ENCODE assay signal across 13 mouse cellular contexts in the genomic region with DNA sequence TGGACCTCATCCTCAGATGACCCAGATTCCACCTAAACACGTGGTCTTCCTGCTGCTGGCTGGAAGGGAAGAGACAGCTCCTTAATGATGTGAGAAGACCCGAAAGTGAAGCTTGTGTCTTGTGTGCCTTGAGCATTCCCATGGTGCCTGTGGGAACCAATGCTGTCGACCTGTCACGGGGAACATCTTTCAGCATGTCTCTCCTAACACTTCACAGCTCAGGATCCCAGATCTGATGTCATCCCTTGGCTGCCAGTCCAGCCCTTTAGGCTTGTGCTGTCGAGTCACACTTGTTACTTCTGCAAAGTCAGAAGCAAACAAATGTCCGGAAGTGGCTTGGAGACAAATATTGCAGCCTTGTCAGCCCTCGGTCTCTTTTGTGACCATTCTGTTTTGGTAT. TPM values are rescaled to one million over a fixed set of nuclear protein-coding genes. Genes with fewer than 3 reads are reported as not detected.
DNase-seq lines count a peak whose midpoint lies in the region; ATAC-seq and TF ChIP-seq lines count a peak whose summit lies in the region.
"Had no signal": no experiment of that assay in that cellular context is flagged by ENCODE, and none has a peak within 500 bp of the region (broad histone marks: within the 10 kb centered on the region; RNA-seq: fewer than 3 reads in every experiment).

No protein-coding gene starts in this region.

- no peak overlapping the region for H3K4me2 ChIP-seq in liver, embryonic 12.5 days
- no peak overlapping the region for H3K4me2 ChIP-seq in lung, embryonic 15.5 days
- no peak overlapping the region for H3K4me2 ChIP-seq in hindbrain, postnatal 0 days (ENCODE audit: low read depth, low read length)
- H3K4me2 ChIP-seq: forebrain, embryonic 12.5 days; liver, embryonic 13.5 days had no signal

- no peak for TF ChIP-seq CTCF in liver, adult 2 months (IDR thresholded peaks at IDR 0.05; ENCODE audit: low read depth, low read length)
- TF ChIP-seq CTCF in hindbrain, postnatal 0 days (IDR thresholded peaks at IDR 0.05; ENCODE audit: low read depth): no peak

- peaks cover 10% of the 10 kb centered on the region; the same call in 1 of the 2 replicates for H3K4me1 ChIP-seq in liver, adult 2 months (ENCODE audit: control insufficient read depth, insufficient read depth, low read length)
- peaks cover 12% of the 10 kb centered on the region for H3K4me1 ChIP-seq in liver, embryonic 12.5 days
- 0 out of 2 replicates have a peak, but pooled peaks cover 4% of the 10 kb centered on the region for H3K4me1 ChIP-seq in lung, embryonic 15.5 days
- H3K4me1 ChIP-seq in hindbrain, postnatal 0 days (ENCODE audit: insufficient read depth, low read length): no peaks in the 10 kb centered on the region
- H3K4me1 ChIP-seq: forebrain, embryonic 12.5 days had no signal

- H3K27me3 ChIP-seq in liver, adult 2 months (ENCODE audit: control insufficient read depth, insufficient read depth, low read length): no peaks in the 10 kb centered on the region
- no peaks in the 10 kb centered on the region for H3K27me3 ChIP-seq in liver, embryonic 12.5 days (replicated peaks)
- H3K27me3 ChIP-seq in lung, embryonic 15.5 days: no peaks in the 10 kb centered on the region
- H3K27me3 ChIP-seq in hindbrain, postnatal 0 days (ENCODE audit: insufficient read depth, low read length): no peaks in the 10 kb centered on the region
- H3K27me3 ChIP-seq: forebrain, embryonic 12.5 days; liver, embryonic 13.5 days had no signal

- H3K36me3 ChIP-seq in liver, adult 2 months (ENCODE audit: control insufficient read depth, insufficient read depth, low read length): no peaks in the 10 kb centered on the region
- H3K36me3 ChIP-seq in liver, embryonic 12.5 days: peaks cover 45% of the 10 kb centered on the region
- peaks cover 9% of the 10 kb centered on the region for H3K36me3 ChIP-seq in lung, embryonic 15.5 days
- peaks cover 11% of the 10 kb centered on the region for H3K36me3 ChIP-seq in hindbrain, postnatal 0 days (ENCODE audit: insufficient read depth, low read length)

- no peak for ATAC-seq in liver, embryonic 12.5 days
- 0 out of 2 replicates have a peak, but pooled peaks have one; percentile 16 for ATAC-seq in lung, embryonic 15.5 days (ENCODE audit: borderline replicate concordance, extremely low read depth, low FRiP score, low TSS enrichment)
- peak; percentile 18; the same call in 1 of the 2 replicates for ATAC-seq in monocyte, adult 5-6 weeks (replicated peaks; ENCODE audit: insufficient number of reproducible peaks, low FRiP score, low TSS enrichment, poor library complexity, severe bottlenecking)
- ATAC-seq in hindbrain, postnatal 0 days: no peak

- no peak overlapping the region for H3K9ac ChIP-seq in liver, adult 2 months (ENCODE audit: low read depth, low read length)
- H3K9ac ChIP-seq in liver, embryonic 12.5 days: no peak overlapping the region
- no peak overlapping the region for H3K9ac ChIP-seq in lung, embryonic 15.5 days
- no peak overlapping the region for H3K9ac ChIP-seq in hindbrain, postnatal 0 days (replicated peaks; ENCODE audit: low read length)
- H3K9ac ChIP-seq: forebrain, embryonic 12.5 days; liver, embryonic 13.5 days had no signal

- no peak overlapping the region for H3K4me3 ChIP-seq in liver, adult 2 months (ENCODE audit: insufficient read depth, low read depth, low read length)
- no peak overlapping the region for H3K4me3 ChIP-seq in liver, embryonic 12.5 days
- no peak overlapping the region for H3K4me3 ChIP-seq in lung, embryonic 15.5 days
- no peak overlapping the region for H3K4me3 ChIP-seq in hindbrain, postnatal 0 days (ENCODE audit: low read length)
- H3K4me3 ChIP-seq: forebrain, embryonic 12.5 days; liver, embryonic 13.5 days had no signal

- H3K9me3 ChIP-seq in liver, embryonic 12.5 days (replicated peaks): 0 out of 2 replicates have a peak, but pooled peaks cover 3% of the 10 kb centered on the region
- H3K9me3 ChIP-seq in lung, embryonic 15.5 days: no peaks in the 10 kb centered on the region
- H3K9me3 ChIP-seq in hindbrain, postnatal 0 days (ENCODE audit: low read length): no peaks in the 10 kb centered on the region
- H3K9me3 ChIP-seq: forebrain, embryonic 12.5 days; liver, embryonic 13.5 days had no signal

- DNase-seq in liver, adult 2 months (ENCODE audit: extremely low read depth, low read depth, low spot score): peak; percentile 40
- DNase-seq in fibroblast of lung, adult 2 months (ENCODE audit: low read depth): peak; percentile 50
- DNase-seq in thymus, postnatal 4 days: no peak
- DNase-seq in hindbrain, postnatal 0 days (ENCODE audit: low spot score): no peak
- DNase-seq: cerebellum, adult 9-10 months; kidney, postnatal 14 days; liver, embryonic 13.5 days; midbrain, embryonic 14.5 days; right cerebral cortex, postnatal 14 days had no signal

- no peak for TF ChIP-seq POLR2A in liver, adult 2 months (IDR thresholded peaks at IDR 0.05; ENCODE audit: extremely low read depth, insufficient read depth, low read length)

- 51% methylated on average over 7 of the region's 7 CpGs for WGBS in liver, adult 2 months
- WGBS in liver, embryonic 12.5 days (ENCODE audit: insufficient replicate concordance): 73% methylated on average over 7 of the region's 7 CpGs
- 46% methylated on average over 7 of the region's 7 CpGs for WGBS in lung, embryonic 15.5 days
- WGBS in hindbrain, postnatal 0 days: 77% methylated on average over 7 of the region's 7 CpGs

- H3K79me2 ChIP-seq in liver, adult 2 months (ENCODE audit: control insufficient read depth, insufficient read depth, low read length): peaks cover 21% of the 10 kb centered on the region

- peak overlapping the region; percentile 18; the same call in 1 of the 2 replicates for H3K27ac ChIP-seq in liver, adult 2 months (replicated peaks; ENCODE audit: insufficient read depth, low read depth, low read length)
- no peak overlapping the region for H3K27ac ChIP-seq in liver, embryonic 12.5 days
- no peak overlapping the region for H3K27ac ChIP-seq in lung, embryonic 15.5 days
- no peak overlapping the region for H3K27ac ChIP-seq in hindbrain, postnatal 0 days
- H3K27ac ChIP-seq: forebrain, embryonic 12.5 days; liver, embryonic 13.5 days had no signal

RNA-seq across cellular contexts. Expression of a gene that starts 16.4 kb away (rescaled TPM):
- 4.0 and 5.8 TPM in 2 replicates for total RNA-seq in liver, adult 2 months (2014; rRNA removed)
- 2.1 and 2.8 TPM in 2 replicates for polyA plus RNA-seq in liver, adult 2 months (2012; rRNA removed)
- polyA plus RNA-seq in liver, embryonic 12.5 days (2016; fragmentation: Nextera tagmentation; extraction: Ambion mirVana): 60.1 and 62.8 TPM in 2 replicates
- 57.7 and 68.7 TPM in 2 replicates for polyA plus RNA-seq in lung, embryonic 15.5 days (2015; fragmentation: Nextera tagmentation; extraction: Ambion mirVana)
- 45.5 to 77.0 TPM (median 73.5 TPM) in 3 replicates for total RNA-seq in monocyte, adult 5-6 weeks (2017)
- total RNA-seq in hindbrain, postnatal 0 days (2014; rRNA removed): 24.0 and 48.3 TPM in 2 replicates
- polyA plus RNA-seq in hindbrain, postnatal 0 days (2015; fragmentation: Nextera tagmentation; extraction: Ambion mirVana): 45.1 TPM in 2 replicates

RNA-seq across cellular contexts. Expression of a gene that starts 16.6 kb away (rescaled TPM):
- total RNA-seq in liver, adult 2 months (2014; rRNA removed): 8.6 and 12.8 TPM in 2 replicates
- 6.6 and 7.6 TPM in 2 replicates for polyA plus RNA-seq in liver, adult 2 months (2012; rRNA removed)
- 13.5 and 13.8 TPM in 2 replicates for polyA plus RNA-seq in liver, embryonic 12.5 days (2016; fragmentation: Nextera tagmentation; extraction: Ambion mirVana)
- 18.5 TPM in 2 replicates for polyA plus RNA-seq in lung, embryonic 15.5 days (2015; fragmentation: Nextera tagmentation; extraction: Ambion mirVana)
- 71.0 to 99.2 TPM (median 72.2 TPM) in 3 replicates for total RNA-seq in monocyte, adult 5-6 weeks (2017)
- 34.8 and 38.4 TPM in 2 replicates for total RNA-seq in hindbrain, postnatal 0 days (2014; rRNA removed)
- polyA plus RNA-seq in hindbrain, postnatal 0 days (2015; fragmentation: Nextera tagmentation; extraction: Ambion mirVana): 7.8 and 8.6 TPM in 2 replicates

Comparison
In these comparisons a context has a peak if more than half of its experiments do, and no peak if none do; other contexts are left out.
1. RNA of a gene that starts 16.4 kb away (polyA plus RNA-seq): 57.7 to 68.7 TPM in lung, embryonic 15.5 days, 60.1 to 62.8 TPM in liver, embryonic 12.5 days and 45.1 TPM in hindbrain, postnatal 0 days; 2.1 to 2.8 TPM in liver, adult 2 months; every median in the first group is over 10 times any median in the second.
2. DNase-seq: peak in liver, adult 2 months (single experiment) and fibroblast of lung, adult 2 months (single experiment); none in thymus, postnatal 4 days (single experiment) and hindbrain, postnatal 0 days (single experiment).
3. ATAC-seq: peak in lung, embryonic 15.5 days (single experiment) and monocyte, adult 5-6 weeks (single experiment); none in liver, embryonic 12.5 days (single experiment) and hindbrain, postnatal 0 days (single experiment).